Mouse (Mus musculus) midbrain, embryonic 16.5 days (tissue): ENCODE results near the gene Olfr15. TPM values are rescaled to one million over a fixed set of nuclear protein-coding genes. Genes with fewer than 3 reads are reported as not detected.

Experiments used
- ATAC-seq: fragments of 200-750 bp; cut with Nextera tagmentation; 2 replicates; pipeline ENCODE4 v1.8.0; 2017; ENCODE audit warnings: moderate TSS enrichment
- H3K27ac ChIP-seq: fragments of 300-500 bp; sonication (generic); 2 replicates; pipeline ENCODE4 v1.5.1; 2014; ENCODE audit warnings: mild to moderate bottlenecking, low read length, mixed read lengths
- H3K27me3 ChIP-seq: fragments of 300-500 bp; sonication (generic); 2 replicates; pipeline ENCODE4 v1.6.1; 2014; ENCODE audit warnings: low read depth, low read length, mixed read lengths; ENCODE audit not compliant: control insufficient read depth, insufficient read depth
- H3K36me3 ChIP-seq: fragments of 300-500 bp; sonication (generic); 2 replicates; pipeline ENCODE4 v1.6.1; 2014; ENCODE audit warnings: mild to moderate bottlenecking, low read length, moderate library complexity, mixed read lengths; ENCODE audit not compliant: control insufficient read depth, insufficient read depth
- H3K4me1 ChIP-seq: fragments of 300-500 bp; sonication (generic); 2 replicates; pipeline ENCODE4 v1.6.1; 2014; ENCODE audit warnings: mild to moderate bottlenecking, low read length, mixed read lengths; ENCODE audit not compliant: control insufficient read depth, insufficient read depth
- H3K4me2 ChIP-seq: fragments of 300-500 bp; sonication (generic); 2 replicates; pipeline ENCODE4 v1.6.1; 2014; ENCODE audit warnings: mild to moderate bottlenecking, low read length, mixed read lengths
- H3K4me3 ChIP-seq: fragments of 300-500 bp; sonication (generic); 2 replicates; pipeline ENCODE4 v1.5.1; 2014; ENCODE audit warnings: low read depth, mild to moderate bottlenecking, low read length, moderate library complexity, mixed read lengths
- H3K9ac ChIP-seq: fragments of 300-500 bp; sonication (generic); 2 replicates; pipeline ENCODE4 v1.6.1; 2014; ENCODE audit warnings: low read depth, low read length, mixed read lengths
- H3K9me3 ChIP-seq: fragments of 300-500 bp; sonication (generic); replicated peaks from 2 replicates; pipeline ENCODE4 v1.6.1; 2014; ENCODE audit warnings: mild to moderate bottlenecking, low read length, mixed read lengths; ENCODE audit not compliant: control insufficient read depth, poor library complexity, severe bottlenecking
- WGBS: fragments of 180-500 bp; shearing (Covaris S2); extraction: QIAGEN DNeasy Blood & Tissue Kit; methylation state at CpG from one replicate; pipeline ENCODE4 v1.1.7; 2014; 5-methylcytosine and 5-hydroxymethylcytosine counted together
- polyA plus RNA-seq: library from polyadenylated mRNA; unstranded; fragments of >200 nt; fragmentation: Nextera tagmentation; extraction: Ambion mirVana; gene quantifications from 2 replicates; pipeline ENCODE4 v1.2.1, GENCODE M21; 2015

Olfr15 gene
- polyA plus RNA-seq, 1 experiment from 2014 or later = not detected

DNA sequence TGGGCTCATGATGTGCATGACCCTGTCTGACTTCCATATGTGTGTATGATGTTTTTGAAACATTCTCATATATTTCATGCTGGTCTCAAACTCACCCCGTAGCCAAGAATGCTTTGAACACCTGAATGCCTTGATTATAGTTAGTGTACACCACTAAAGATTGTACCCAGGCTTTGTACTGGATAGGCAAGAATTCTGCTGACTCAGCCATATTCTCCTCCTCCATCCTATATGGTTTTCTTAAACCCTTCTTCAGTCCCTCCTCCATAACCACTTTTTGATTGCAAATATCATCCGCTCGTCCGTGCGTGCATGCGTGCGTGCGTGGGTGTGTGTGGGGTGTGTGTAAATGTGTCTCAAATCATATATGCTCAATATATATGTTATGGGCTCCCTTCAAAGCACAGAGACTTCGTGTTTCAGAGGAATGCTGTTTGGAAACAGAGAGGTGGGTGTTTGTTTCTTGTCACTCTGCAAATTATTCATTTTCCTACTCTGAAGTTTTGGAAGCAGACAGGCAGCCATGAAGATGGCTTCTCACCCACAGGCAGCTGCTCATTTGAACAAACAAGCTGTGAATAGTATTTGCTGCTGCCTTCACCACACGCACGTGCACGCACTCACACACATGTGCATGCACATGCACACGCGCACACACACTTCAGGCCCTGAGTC is 61.1 kb downstream of the Olfr15 start:
- no peaks in the 10 kb centered on the region for H3K27me3 ChIP-seq
- no peak overlapping the region for H3K4me2 ChIP-seq
- 0 out of 2 replicates have a peak, but pooled peaks cover 2% of the 10 kb centered on the region for H3K36me3 ChIP-seq
- H3K27ac ChIP-seq = no peak overlapping the region
- no peak for ATAC-seq
- WGBS = 94% methylated on average over 14 of the region's 14 CpGs
- no peak overlapping the region for H3K9ac ChIP-seq
- no peaks in the 10 kb centered on the region for H3K9me3 ChIP-seq
- H3K4me1 ChIP-seq = no peaks in the 10 kb centered on the region
- no peak overlapping the region for H3K4me3 ChIP-seq

DNA sequence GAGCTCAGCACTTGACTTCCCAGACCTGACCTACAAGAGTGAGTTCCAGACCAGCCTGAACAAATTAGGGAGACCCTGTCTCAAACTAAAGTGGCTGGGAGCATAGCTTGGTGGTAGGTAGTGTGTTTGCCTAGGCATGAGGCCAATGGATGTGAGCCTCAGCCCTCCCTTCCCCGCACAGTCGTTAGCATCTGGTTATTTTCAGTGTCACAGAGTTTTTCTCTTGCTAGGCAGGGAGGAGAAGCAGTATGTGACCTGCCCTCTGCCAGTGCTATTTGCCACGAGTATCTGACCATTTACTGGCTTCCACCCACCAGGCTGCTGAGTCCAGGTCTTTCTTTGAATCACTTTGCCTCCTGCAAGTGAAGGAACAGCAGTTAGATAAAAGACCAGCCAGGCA is 63.1 kb downstream of the Olfr15 start:
- 86% methylated on average over 3 of the region's 3 CpGs for WGBS
- peaks cover 10% of the 10 kb centered on the region for H3K36me3 ChIP-seq
- no peaks in the 10 kb centered on the region for H3K27me3 ChIP-seq
- no peaks in the 10 kb centered on the region for H3K9me3 ChIP-seq
- no peak overlapping the region for H3K27ac ChIP-seq
- no peak overlapping the region for H3K4me3 ChIP-seq
- H3K4me2 ChIP-seq = no peak overlapping the region
- H3K4me1 ChIP-seq = no peaks in the 10 kb centered on the region
- no peak for ATAC-seq
- no peak overlapping the region for H3K9ac ChIP-seq

Other genes starting within 250 kb of the Olfr15 start
- not detected in 2 replicates for gene Olfr161, start 239.8 kb upstream of the Olfr15 start, polyA plus RNA-seq
- gene Mefv, start 112.8 kb upstream of the Olfr15 start, polyA plus RNA-seq = not detected in 2 replicates
- 52.3 and 56.5 TPM in 2 replicates for gene Zfp263, start 86.8 kb upstream of the Olfr15 start, polyA plus RNA-seq
- 3.8 and 3.9 TPM in 2 replicates for gene Zfp174, start 16.4 kb downstream of the Olfr15 start, polyA plus RNA-seq
- gene Naa60, start 41.5 kb downstream of the Olfr15 start, polyA plus RNA-seq = 98.6 and 110 TPM in 2 replicates
- 20.6 and 21.8 TPM in 2 replicates for gene Zfp597, start 53.7 kb downstream of the Olfr15 start, polyA plus RNA-seq
- gene Gm20695, start 53.8 kb downstream of the Olfr15 start, polyA plus RNA-seq = 2.7 and 5.4 TPM in 2 replicates
- 13.2 and 14.7 TPM in 2 replicates for gene 1700037C18Rik, start 77.8 kb downstream of the Olfr15 start, polyA plus RNA-seq
- gene Cluap1, start 77.9 kb downstream of the Olfr15 start, polyA plus RNA-seq = 42.3 and 44.4 TPM in 2 replicates
- gene Nlrc3, start 145.8 kb downstream of the Olfr15 start, polyA plus RNA-seq = 1.1 and 1.2 TPM in 2 replicates
- 30.8 and 32.3 TPM in 2 replicates for gene Slx4, start 172.9 kb downstream of the Olfr15 start, polyA plus RNA-seq
- gene Dnase1, start 206.1 kb downstream of the Olfr15 start, polyA plus RNA-seq = 6.1 and 6.7 TPM in 2 replicates
- 48.4 and 53.2 TPM in 2 replicates for gene Trap1, start 246.9 kb downstream of the Olfr15 start, polyA plus RNA-seq